Mouse (Mus musculus) cerebellum, adult 11 months (tissue): ENCODE results near the gene Aldh4a1.
A peak's percentile ranks its signal among the peaks of the same experiment; 100 is the strongest.

ENCODE experiments used
- DNase-seq: peaks from one replicate; pipeline ENCODE4 v3.0.0; 2022

The Aldh4a1 gene

DNA sequence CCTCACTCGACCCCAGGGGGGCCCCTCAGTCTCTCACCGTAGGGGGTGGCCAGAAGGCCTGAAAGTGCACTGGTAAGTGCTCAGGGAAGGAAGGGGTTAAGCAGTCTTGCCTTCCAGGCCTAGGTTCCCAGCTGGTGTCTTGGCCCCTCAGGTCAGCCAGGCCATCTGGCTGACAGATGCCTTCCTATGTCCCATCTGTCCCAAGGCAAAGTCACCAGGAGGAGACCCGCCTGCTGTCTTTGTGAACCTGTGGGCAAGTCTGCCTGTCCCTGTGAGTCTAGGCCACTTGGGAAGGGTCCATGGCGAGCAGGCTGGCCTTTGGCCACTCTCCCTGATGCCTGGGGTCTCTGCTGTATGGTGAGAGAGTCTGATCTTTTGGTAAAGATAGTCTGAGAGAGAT is 32.2 kb upstream of the Aldh4a1 start:
- peak; percentile 89 for DNase-seq

DNA sequence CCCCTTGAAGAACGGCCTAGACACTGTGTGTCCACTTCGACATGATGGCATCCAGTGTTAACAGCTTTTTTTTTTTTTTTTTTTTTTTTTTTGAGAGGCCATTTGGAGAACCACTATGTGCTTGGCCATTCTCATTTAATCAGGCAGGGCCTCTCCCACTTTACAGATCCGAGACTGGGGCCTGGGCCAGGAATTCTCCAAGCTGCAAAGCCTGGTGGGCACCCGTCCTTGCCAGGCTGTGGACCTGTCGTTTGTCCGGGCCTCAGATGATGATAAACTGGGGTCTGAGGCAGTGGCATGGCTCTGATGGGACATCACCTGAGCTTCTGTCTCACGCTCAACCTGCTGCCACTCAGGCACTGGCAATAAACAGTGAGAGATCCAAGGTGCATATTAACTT is 29.8 kb upstream of the Aldh4a1 start:
- no peak for DNase-seq

DNA sequence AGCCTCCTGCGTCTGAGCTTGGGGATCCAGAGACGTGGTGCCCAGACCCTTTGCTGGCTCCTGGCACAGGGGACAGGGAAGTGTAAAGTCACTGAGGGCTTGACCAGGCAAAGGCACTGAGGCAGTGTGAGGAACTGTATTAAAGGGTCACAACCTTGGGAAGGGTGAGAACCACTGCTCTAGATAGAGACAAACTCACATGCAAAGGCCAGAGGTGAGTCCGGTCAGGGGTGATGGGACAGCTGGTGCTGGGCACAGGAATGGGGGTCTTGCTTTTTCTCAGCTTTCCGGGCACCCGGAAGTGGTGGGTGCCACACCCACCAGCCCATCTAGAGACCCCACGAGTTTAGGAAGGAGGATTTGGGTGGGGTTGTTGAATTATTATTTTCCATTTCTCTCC is 29.3 kb upstream of the Aldh4a1 start:
- no peak for DNase-seq

DNA sequence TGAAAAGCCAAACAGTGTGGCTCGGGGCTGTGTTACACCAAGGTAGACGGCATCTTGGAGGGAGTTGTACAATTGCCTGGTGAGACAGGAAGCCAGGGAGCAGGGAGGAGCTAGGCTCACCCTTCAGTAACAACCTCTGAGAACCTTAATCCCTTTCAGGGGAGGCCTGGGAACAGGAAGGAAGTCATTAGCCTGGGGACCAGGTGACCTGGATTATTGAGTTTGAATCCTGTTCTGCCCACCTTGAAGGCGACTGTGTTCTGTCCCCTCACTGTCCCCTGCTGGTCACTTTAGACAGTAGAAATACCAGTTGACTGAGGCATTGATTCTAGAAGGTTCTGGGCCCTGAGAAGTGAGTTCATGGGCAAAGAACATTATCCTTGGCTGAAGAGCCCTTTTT is 28.6 kb upstream of the Aldh4a1 start:
- DNase-seq = no peak

DNA sequence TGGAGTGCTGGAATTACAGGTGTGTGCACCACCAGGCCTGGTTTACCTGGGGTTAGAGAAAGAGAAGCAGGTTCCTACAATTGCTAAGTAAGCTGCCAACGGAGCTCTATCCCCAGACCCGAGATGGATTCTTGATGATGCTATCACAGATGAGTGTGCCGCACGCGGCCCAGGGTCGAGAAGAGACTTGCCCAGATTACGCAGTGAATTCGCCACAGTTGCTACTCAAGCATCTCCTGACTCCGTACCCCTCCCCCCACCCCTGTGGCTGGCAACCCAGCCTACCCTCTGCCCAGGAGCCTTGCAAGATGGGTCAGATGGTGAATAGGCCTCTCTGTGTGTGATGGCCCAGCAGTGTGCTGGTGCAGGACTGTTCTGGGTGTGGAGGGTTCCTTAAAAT is 26.0 kb upstream of the Aldh4a1 start:
- no peak for DNase-seq

DNA sequence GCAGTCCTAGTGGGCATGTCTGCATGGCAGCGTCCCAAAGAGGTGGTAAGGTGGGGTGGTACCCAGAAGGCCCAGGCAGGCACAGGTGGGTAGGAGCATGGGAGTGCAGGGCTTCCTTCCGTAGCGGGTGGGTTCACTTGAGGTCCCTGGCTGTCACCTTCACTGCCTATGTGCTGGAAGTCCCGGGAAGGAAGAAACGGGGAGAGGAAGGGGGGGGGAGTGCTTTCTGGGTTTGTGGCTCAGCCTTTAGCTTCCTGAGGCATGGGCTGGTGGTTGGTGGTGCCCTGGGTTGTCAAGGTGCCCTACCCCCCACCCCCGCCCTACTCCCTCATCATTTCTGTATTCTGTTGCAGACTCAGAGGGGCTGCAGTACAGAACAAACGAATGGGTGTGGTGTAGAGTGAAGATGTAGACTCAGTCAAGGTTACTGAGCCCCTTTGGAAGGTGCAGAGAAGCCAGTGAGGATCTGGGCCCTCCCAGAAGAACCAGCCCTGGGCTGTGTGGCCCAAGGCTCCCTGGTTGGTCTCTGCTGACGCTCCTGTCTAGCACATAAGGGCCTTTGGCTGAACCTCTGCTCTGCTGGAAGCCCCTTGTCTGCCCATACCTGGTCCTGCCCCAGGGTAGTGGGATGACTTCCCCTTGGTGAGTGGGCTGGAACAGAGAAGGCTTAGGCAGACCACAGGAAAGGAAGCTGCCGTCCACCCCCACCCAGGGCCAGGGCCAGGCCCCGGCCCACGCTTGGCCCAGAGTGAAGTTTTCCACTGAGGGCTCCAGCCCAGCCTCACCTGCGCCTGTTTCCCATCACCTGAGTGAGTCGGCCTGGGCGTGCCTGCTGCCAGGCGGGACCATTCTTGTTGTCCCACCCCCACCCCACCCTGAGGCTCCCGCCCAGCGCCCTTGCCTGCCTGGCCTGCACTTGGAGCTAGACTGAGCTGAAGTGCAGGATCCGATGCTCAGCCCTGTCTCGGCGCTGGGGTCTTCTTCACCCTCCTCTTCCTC is 25.1 kb upstream of the Aldh4a1 start:
- DNase-seq = no peak

DNA sequence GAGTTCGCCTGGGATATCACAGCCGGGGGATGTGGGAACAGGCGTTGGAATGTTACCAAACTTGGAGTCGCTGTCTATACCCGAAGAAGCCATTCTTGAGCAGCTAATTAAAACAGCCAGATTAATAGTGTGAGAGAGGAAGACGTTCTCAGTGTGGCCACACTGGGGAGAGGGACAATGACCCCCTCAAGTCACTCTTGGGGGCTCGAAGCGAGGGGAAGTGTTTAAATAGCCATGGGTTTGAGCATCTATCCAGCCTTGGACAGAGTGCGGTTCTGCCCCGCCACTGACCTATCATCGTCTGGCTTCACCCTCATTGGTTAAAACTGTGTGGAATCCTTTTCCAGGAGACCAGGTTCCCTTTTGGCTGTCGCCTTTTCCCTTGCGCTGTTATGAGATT is 24.3 kb upstream of the Aldh4a1 start:
- DNase-seq = no peak

DNA sequence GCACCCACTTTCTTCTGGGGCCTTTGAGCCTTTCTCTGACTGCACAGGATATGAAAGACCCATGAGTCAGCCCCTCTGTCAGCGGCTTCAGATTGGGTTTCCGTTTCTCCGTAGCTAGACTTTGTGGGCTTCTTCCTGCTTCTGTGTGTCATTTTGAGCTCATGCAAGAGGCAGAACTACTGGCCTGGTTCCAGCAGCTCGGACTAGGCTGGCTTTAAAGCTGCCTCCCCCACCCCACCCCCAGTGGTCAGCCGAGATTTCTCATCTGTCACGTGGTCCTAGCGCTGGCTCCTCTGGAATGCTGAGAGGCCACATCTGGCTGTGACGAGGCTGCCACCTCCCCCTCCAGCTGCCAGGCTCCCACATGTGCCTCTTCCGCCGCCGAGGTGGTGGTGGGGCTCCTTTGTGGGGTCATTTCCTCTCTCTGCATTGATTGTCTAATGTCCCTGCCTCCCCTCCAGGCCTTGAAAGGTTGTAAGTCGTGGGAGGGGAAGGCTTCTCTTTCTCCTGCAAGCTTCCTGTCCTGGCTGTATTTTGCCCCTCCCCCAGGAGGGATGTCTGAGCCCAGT is 23.6 kb upstream of the Aldh4a1 start:
- no peak for DNase-seq

DNA sequence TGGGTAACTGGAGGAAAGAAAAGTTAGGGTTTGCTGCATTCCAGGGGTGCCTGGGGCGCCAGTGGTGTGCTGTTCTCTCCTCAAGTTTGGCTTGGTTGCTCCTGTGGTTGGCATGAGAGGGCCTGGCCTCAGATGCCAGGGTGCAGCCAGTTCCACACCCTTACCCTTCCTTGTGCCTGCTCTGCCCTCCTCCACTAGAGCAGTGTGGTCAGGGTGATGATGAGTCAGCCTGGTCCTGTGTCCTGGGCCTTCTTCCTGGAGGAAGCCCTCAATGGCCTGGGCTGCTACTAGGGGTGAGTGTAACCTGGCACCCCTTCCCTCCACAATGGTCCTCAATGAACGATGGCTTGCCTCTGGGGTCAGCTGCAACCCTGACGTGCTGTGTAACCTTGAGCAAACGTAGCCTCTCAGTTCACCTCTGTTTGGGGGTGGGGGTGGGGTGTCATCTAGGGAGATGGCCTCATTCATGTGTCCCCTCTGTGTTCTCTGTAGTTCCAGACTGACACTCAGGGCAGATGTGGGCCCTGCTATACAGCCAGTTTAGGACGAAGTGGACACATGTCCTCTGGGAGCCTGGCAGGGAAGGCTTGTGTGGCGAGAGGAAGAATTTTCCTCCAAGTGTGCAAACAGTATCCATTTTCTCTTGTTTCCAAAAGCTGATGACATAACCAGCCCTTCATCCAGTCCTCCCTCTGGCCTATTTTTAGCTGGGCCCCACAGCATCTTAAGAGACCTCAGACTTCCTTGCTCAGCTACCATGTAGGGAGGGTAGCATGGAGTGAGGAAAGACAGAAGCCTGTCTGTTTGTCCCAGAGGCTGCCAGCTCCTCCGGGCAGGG is 20.9 kb upstream of the Aldh4a1 start:
- DNase-seq = no peak

DNA sequence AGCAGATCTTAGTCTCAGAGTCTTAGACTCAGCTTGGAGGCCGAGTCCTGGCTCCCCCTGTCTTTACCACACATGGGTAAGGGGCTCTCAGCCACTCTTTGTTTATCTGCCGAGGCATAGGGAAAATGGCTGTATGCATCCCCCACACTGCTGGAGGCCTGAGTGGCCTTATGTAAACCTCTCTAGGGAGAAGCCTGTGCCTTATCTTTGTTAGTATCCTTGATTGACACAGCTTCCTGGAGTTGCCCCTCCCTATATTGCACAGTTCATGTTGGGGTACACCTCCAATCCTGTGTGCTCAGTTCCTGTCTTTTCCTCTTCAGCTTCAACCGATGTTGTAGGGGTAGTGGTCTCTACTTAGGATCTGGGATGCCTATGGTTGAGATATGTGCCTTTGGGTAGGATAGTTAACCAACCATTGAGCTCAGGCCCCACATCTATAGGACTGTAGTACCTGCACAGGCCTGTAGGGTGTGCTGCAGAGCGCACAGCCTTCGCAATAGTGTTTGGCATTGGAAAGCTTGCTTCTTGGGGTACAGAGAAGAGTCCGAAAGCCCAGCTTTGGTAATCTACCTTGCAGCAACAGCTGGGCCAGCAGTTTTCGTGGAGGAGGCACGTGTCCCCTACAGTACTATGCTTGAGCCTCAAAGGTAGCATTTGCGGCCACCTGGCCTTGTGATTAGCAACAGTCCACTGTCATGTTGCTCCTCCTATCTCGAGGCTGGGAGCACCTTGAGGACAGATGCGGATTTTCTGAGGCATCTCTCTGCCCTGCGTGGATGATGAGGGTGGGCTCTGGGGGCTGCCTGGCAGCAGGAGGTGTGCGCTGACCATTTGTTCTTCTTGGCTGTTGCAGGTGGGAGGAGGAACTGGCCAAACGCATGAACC is 20.1 kb upstream of the Aldh4a1 start, which contains the start of gene Gm21969:
Gene Gm21969, plus strand, starts transcription at position 830 of the 888 bp plus-strand sequence.
- peak; percentile 63 for DNase-seq

DNA sequence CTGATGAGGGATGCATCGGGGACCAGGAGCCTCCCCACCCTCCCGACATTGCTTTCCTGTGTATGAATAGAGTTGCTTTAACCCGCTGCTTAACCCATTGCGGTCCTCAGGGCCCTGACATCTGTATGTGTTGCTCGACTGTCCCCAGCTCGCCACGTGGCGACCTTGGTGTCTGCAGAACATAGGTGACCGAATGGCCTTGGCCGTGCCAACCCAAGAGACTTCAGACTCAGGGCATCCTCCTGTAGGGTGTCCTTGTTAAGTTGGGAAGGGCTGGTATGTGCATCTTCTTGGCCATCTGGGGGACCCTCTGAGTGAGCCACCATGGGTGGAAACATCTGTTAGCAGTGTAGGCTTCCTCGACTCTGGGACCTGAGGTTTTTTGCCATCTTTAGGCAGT is 17.4 kb upstream of the Aldh4a1 start:
- DNase-seq = no peak

DNA sequence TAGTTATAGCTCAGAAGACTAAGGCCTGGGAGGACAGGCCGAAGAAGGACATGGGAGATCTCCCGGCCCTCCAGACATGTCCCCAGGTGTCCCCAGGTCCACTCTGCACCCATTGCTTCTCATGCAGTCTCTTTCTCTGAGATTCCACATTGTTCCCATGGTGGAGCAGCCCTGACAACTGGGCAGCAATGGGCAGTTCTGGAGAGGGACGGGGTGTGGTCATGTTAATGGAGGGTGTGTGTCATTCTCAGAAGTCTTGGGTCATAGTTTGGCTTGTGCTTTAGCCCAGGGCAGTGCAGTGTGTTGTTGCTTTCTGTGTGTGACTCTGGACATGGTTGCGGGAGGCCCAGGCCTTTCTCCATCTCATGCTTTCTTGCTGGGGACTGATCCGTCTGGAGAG is 15.9 kb upstream of the Aldh4a1 start:
- no peak for DNase-seq

DNA sequence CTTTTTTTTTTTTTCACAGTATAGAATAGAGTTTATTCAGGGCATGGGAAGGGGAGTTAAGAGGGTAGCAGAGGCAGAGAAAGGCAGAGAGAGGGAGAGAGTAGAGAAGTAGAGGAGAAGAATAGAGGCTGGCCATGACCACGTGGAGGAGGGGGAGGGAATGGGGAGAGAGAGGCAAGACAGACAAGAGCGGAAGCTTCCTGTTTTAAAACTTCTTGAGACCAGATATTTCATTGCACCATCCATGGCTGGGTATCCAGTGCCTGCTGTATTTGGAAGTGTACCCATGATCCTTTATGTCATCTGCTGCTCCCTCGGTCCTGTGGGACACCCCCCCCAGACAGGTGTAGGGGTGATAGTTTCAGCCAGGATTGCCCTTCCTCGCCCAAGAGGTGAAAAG is 13.7 kb upstream of the Aldh4a1 start:
- DNase-seq = no peak

DNA sequence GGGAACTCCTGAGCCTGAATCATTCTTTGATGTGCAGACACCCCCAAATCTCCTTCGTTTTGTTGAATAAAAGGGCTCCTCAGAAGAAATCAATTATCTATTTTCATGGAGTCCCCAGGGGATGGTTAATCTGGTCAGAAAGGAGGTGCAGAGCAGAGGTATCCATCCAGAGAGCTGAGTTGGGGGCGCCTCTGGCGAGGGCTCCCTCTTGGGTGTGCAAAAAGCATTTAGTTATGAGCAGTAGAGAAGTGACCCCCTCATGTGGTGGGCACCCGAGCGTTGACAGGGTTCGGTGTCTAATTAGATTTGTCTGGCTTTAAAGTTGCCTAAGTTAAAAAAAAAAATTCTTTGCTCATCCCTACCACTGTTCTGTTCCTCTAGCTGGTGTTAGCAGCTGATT is 11.7 kb upstream of the Aldh4a1 start:
- no peak for DNase-seq

DNA sequence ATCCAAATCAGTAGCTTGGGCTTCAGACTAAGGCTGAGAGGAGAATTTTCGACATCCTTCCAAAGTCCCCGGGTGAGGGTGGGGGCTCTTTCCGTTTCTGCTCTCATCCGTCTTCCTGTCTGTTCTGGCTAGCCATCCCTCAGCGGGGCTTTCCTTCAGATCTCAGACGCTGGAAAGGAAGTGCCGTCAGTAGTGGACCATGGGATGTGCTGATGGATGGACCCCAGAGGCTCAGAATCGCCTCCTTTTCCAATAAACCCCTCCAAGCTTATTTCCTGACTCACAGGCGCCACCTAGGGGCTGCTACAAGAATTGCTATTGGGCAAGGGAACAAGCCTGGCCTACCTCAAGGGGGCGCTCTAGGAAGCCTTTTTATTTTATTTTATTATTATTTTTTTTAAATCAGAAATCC is 11.1 kb upstream of the Aldh4a1 start:
- DNase-seq = peak; percentile 76

DNA sequence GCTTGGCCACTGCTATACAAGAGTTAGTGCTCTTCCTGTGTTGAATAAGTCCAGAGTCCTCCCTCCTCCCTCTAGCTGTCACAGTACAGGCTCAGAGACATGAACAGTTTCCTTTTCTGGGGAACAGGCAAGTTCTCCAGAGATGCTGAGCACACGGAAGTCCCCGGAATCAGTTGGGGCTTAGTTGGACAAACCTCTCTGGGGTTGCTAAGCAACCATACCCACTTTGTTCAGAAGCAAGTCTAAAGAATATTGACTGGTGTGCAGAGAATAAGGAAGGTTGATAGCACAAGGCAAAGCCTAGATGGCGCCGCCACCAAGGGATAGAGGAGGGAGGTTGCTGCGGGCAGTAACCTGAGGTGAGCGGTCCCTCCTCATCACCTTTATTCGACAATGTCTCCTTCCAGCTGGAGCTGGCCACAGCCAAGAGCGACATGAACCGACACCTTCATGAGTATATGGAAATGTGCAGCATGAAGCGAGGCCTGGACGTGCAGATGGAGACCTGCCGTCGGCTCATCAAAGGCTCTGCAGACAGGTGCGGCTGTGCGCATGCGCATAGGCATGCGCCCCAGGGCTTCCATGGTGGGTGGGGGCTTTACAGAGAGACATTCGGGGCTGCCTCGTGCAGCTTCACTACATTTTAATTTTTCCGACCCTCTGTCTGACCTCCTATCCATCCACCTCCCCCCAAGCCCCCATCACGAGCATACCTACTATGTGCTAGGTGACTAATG is 8.0 kb upstream of the Aldh4a1 start:
- no peak for DNase-seq

DNA sequence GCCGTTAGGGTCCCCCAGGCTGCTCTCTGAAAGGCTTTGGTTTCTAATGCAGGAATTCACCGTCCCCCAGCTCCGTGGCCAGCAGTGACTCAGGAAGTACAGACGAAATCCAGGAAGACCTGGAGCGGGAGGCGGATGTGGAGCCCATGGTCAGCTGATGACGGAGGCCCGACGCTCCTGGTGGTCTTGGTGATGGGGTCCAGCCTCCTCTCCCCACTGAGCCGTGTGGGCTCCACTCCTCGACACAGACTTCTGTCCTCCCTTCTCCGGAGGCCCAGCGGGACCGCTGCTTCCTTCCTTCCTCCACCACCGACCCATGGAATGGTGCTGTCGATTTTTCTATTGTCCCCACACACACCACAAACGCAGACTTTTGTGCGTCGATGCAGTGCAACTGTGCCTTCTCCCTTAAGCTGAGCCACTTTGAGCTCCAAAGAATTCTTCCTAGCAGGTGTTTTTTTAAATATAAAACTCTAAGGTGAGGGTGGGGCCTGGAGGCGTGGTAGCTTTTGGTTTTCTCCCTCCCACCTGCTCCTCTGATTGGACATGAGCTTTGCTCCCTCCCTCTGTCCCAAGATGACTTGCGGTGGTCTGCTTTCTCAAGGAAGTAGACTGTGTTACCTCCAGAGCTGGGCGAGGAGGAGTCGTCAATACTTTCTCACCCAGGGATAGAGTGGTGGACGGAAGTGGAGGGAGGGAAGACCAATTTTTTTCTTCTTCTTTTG is 6.2 kb upstream of the Aldh4a1 start:
- no peak for DNase-seq

DNA sequence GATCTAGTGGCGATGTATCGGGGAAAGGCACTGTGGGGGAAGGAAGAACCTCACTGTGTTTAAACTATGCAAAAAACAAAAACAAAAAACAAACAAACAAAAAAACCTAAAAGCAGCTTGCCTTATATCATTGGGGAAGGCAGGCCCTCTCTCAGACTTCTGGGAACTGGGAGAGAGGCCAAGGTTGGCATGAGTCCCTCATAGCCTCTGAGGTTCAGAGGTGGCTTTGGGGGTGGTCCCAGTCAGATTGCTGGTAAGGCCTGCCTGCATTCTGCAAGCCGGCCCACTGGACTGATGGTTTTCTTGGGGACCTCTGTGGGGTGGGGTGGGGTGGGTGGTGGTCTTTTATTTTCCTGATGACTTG is 5.7 kb upstream of the Aldh4a1 start:
- DNase-seq = no peak

DNA sequence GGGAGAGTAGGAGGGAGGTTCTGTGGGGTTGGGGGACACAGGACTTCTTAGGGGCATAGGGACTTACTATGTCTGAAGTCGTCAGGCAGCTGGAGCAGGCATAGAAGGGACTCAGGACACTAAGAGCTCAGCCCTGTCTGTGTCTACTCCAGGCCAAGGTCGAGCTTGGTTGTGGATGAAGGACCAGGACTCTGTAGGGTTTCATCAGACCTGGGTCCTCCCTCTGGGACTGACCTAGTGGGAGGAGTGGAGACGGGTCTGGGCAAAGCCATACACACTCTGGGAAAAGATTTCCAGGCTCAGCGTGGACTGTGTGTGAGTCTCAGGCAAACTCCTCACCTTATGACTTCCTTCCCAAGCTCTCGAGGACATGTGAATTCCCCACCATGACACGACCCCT is 2.9 kb upstream of the Aldh4a1 start:
- no peak for DNase-seq

DNA sequence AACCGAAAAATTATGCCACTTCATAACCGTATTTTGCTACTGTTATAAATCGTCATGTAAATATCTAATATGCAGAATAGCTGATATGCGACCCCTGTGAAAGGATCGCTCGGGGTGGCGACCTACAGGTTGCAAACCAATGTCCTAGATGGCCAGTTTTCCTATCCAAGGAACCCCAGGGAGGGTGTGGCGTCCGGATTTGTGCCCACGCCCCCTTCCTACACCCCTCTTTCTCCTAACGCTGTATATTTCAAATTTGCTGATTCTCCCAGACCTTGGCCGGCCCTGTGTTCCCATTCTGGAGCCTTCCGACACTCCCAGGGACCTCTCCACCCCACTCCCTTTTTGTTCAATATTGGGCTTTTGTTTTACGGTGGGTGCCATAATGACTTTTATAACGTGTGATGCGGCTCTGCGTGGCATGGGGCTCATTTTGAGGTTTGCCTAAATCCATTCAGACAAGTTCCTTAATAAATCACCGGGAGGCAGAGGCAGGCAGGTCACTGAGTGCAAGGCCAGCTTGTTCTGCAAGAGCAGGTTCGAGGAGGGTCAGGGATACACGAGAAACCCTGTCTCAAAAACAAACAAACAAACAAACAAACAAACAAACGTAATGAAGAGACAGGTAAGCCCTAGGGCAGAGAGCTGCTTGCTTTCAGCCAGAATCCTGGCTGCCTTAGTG is 909 bp downstream of the Aldh4a1 start:
- no peak for DNase-seq

DNA sequence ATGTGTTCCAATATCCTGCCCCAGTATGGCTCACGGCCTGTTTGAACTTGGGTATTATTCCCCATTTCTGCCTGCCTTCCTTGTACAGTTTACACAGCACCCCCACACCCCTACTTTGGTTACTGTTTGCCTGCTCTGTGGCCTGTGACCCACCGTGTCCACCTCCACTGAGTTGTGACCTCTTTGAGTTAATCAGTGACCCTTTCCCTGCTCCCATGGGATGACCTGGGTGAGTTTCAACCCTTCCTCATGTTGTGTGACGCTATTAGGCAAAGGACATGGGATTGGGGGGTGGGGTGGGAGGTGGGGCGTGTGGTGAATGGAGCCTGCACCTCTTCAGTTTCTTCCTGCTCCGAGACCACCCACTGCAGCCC is 1.4 kb downstream of the Aldh4a1 start:
- DNase-seq = no peak
